Mouse (Mus musculus): ENCODE results near the gene Ank2.
"Not testable (repeated sequence)": the region's sequence is repeated elsewhere in the genome, so short reads cannot be mapped to it uniquely, and the experiment has no call there.

Gene Ank2

GRCm38 (mm10) chr3:127350602-127351362 is 148.4 kb downstream of the Ank2 start:
- no peak for DNase-seq (ENCODE audit: low read depth)

GRCm38 (mm10) chr3:127348926-127349325 is 150.2 kb downstream of the Ank2 start:
- DNase-seq (ENCODE audit: low read depth), result no peak

- DNase-seq (ENCODE audit: low read depth), result no peak
Observed at GRCm38 (mm10) chr3:127345860-127346459, 153.2 kb downstream of the Ank2 start.

GRCm38 (mm10) chr3:127341300-127341699 is 157.8 kb downstream of the Ank2 start:
- DNase-seq (ENCODE audit: low read depth), result no peak

- DNase-seq (ENCODE audit: low read depth), result no peak
Observed at GRCm38 (mm10) chr3:127334876-127335275, 164.3 kb downstream of the Ank2 start.

- DNase-seq (ENCODE audit: low read depth), result no peak
Observed at GRCm38 (mm10) chr3:127331562-127331961, 167.6 kb downstream of the Ank2 start.

GRCm38 (mm10) chr3:127326355-127326754 is 172.8 kb downstream of the Ank2 start:
- DNase-seq (ENCODE audit: low read depth), result no peak

- DNase-seq (ENCODE audit: low read depth), result peak; percentile 56
Observed at GRCm38 (mm10) chr3:127322870-127323269, 176.3 kb downstream of the Ank2 start.

GRCm38 (mm10) chr3:127321645-127322044 is 177.5 kb downstream of the Ank2 start:
- DNase-seq (ENCODE audit: low read depth), result no peak

- DNase-seq (ENCODE audit: low read depth), result not testable (repeated sequence)
Observed at GRCm38 (mm10) chr3:127321031-127321430, 178.1 kb downstream of the Ank2 start.

- no peak for DNase-seq (ENCODE audit: low read depth)
Observed at GRCm38 (mm10) chr3:127320311-127320710, 178.8 kb downstream of the Ank2 start.

- no peak for DNase-seq (ENCODE audit: low read depth)
Observed at GRCm38 (mm10) chr3:127317641-127318040, 181.5 kb downstream of the Ank2 start.

- DNase-seq (ENCODE audit: low read depth), result no peak
Observed at GRCm38 (mm10) chr3:127316717-127317116, 182.4 kb downstream of the Ank2 start.

- no peak for DNase-seq (ENCODE audit: low read depth)
Observed at GRCm38 (mm10) chr3:127311521-127311920, 187.6 kb downstream of the Ank2 start.

- no peak for DNase-seq (ENCODE audit: low read depth)
Observed at GRCm38 (mm10) chr3:127310079-127310478, 189.1 kb downstream of the Ank2 start.

- no peak for DNase-seq (ENCODE audit: low read depth)
Observed at GRCm38 (mm10) chr3:127303957-127304553, 195.1 kb downstream of the Ank2 start.

- DNase-seq (ENCODE audit: low read depth), result no peak
Observed at GRCm38 (mm10) chr3:127303041-127303440, 196.1 kb downstream of the Ank2 start.

- DNase-seq (ENCODE audit: low read depth), result no peak
Observed at GRCm38 (mm10) chr3:127300790-127301189, 198.4 kb downstream of the Ank2 start.

- DNase-seq (ENCODE audit: low read depth), result no peak
Observed at GRCm38 (mm10) chr3:127295921-127296320, 203.2 kb downstream of the Ank2 start.

- DNase-seq (ENCODE audit: low read depth), result no peak
Observed at GRCm38 (mm10) chr3:127294610-127295349, 204.4 kb downstream of the Ank2 start.

- DNase-seq (ENCODE audit: low read depth), result no peak
Observed at GRCm38 (mm10) chr3:127294079-127294478, 205.1 kb downstream of the Ank2 start.

GRCm38 (mm10) chr3:127293479-127293874 is 205.7 kb downstream of the Ank2 start:
- DNase-seq (ENCODE audit: low read depth), result no peak
